In the genomic region with DNA sequence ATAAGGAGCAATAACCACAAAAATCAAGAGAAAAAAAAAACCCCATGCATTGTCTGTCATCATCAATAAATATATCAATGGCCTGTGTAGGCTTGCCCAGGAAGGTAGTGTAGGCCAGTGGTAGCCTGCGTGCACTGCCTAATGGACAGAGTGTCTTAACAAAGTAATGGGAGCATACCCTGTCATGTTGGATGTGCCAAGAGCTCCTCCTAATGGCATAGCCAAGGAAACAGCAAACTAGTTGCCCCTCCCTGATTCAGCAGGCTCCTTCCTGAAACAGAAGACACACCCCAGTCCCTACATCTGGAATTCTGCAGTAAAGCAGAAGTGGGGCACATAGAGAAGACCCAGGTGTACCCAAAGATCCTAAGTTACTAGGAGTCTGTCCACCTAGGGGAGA, we compare ENCODE assay signal across 9 mouse cellular contexts.
DNase-seq lines count a peak whose midpoint lies in the region; ATAC-seq and TF ChIP-seq lines count a peak whose summit lies in the region.
"Had no signal": no experiment of that assay in that cellular context is flagged by ENCODE, and none has a peak within 500 bp of the region (broad histone marks: within the 10 kb centered on the region; RNA-seq: fewer than 3 reads in every experiment).

No protein-coding gene starts in this region.

- no peak overlapping the region for H3K4me3 ChIP-seq in hindbrain, postnatal 0 days (ENCODE audit: low read length)
- H3K4me3 ChIP-seq in hindbrain, embryonic 11.5 days (ENCODE audit: low read depth, low read length), result no peak overlapping the region
- no peak overlapping the region for H3K4me3 ChIP-seq in lung, postnatal 0 days (ENCODE audit: low read depth, low read length)
- H3K4me3 ChIP-seq: forebrain, embryonic 10.5 days had no signal

- no peak for DNase-seq in hindbrain, postnatal 0 days (ENCODE audit: low spot score)
- no peak for DNase-seq in hindbrain, embryonic 11.5 days (ENCODE audit: low spot score)
- DNase-seq in lung, postnatal 0 days (ENCODE audit: low spot score), result peak; percentile 40
- DNase-seq in lung, adult 18-20 months, result no peak
- peak; percentile 34 for DNase-seq in embryo, embryonic 10 days (ENCODE audit: low spot score)
- no peak for DNase-seq in cerebellum, adult 8-10 months
- DNase-seq in spleen, adult 18-20 months, result no peak
- DNase-seq: thymus, postnatal 14 days had no signal

- H3K36me3 ChIP-seq in hindbrain, postnatal 0 days (ENCODE audit: insufficient read depth, low read length), result no peaks in the 10 kb centered on the region
- H3K36me3 ChIP-seq in hindbrain, embryonic 11.5 days (ENCODE audit: control insufficient read depth, insufficient read depth, low read length), result no peaks in the 10 kb centered on the region
- no peaks in the 10 kb centered on the region for H3K36me3 ChIP-seq in lung, postnatal 0 days (ENCODE audit: insufficient read depth, low read length)
- H3K36me3 ChIP-seq: forebrain, embryonic 10.5 days had no signal

- H3K27me3 ChIP-seq in hindbrain, postnatal 0 days (ENCODE audit: insufficient read depth, low read length), result no peaks in the 10 kb centered on the region
- H3K27me3 ChIP-seq in hindbrain, embryonic 11.5 days (ENCODE audit: control insufficient read depth, insufficient read depth, low read length), result no peaks in the 10 kb centered on the region
- no peaks in the 10 kb centered on the region for H3K27me3 ChIP-seq in lung, postnatal 0 days (replicated peaks; ENCODE audit: insufficient read depth, low read length)

- ATAC-seq in hindbrain, postnatal 0 days, result no peak
- no peak for ATAC-seq in hindbrain, embryonic 11.5 days (ENCODE audit: low FRiP score)
- ATAC-seq in lung, postnatal 0 days, result no peak

- TF ChIP-seq EP300 in lung, postnatal 0 days (IDR thresholded peaks at IDR 0.05), result no peak

- H3K9me3 ChIP-seq in hindbrain, postnatal 0 days (ENCODE audit: low read length), result no peaks in the 10 kb centered on the region
- no peaks in the 10 kb centered on the region for H3K9me3 ChIP-seq in hindbrain, embryonic 11.5 days (ENCODE audit: control insufficient read depth, low read length)
- no peaks in the 10 kb centered on the region for H3K9me3 ChIP-seq in lung, postnatal 0 days (ENCODE audit: low read length)
- H3K9me3 ChIP-seq: forebrain, embryonic 10.5 days had no signal

- 66% methylated on average over 1 of the region's 1 CpGs for WGBS in hindbrain, postnatal 0 days
- WGBS in hindbrain, embryonic 11.5 days, result 65% methylated on average over 1 of the region's 1 CpGs
- WGBS in lung, postnatal 0 days, result 66% methylated on average over 1 of the region's 1 CpGs

- no peak overlapping the region for H3K27ac ChIP-seq in hindbrain, postnatal 0 days
- H3K27ac ChIP-seq in hindbrain, embryonic 11.5 days (ENCODE audit: low read depth, low read length), result no peak overlapping the region
- H3K27ac ChIP-seq in lung, postnatal 0 days (ENCODE audit: low read length), result no peak overlapping the region
- H3K27ac ChIP-seq: forebrain, embryonic 10.5 days had no signal

- no peaks in the 10 kb centered on the region for H3K4me1 ChIP-seq in hindbrain, postnatal 0 days (ENCODE audit: insufficient read depth, low read length)
- no peaks in the 10 kb centered on the region for H3K4me1 ChIP-seq in hindbrain, embryonic 11.5 days (replicated peaks; ENCODE audit: control insufficient read depth, insufficient read depth, low read length)
- no peaks in the 10 kb centered on the region for H3K4me1 ChIP-seq in lung, postnatal 0 days (ENCODE audit: insufficient read depth, low read depth, low read length)
- H3K4me1 ChIP-seq: forebrain, embryonic 10.5 days had no signal

- no peak overlapping the region for H3K9ac ChIP-seq in hindbrain, postnatal 0 days (replicated peaks; ENCODE audit: low read length)
- H3K9ac ChIP-seq in hindbrain, embryonic 11.5 days (ENCODE audit: low read depth, low read length), result no peak overlapping the region
- H3K9ac ChIP-seq in lung, postnatal 0 days (replicated peaks; ENCODE audit: low read depth), result no peak overlapping the region

- peak; percentile 41 for TF ChIP-seq CTCF in hindbrain, postnatal 0 days (IDR thresholded peaks at IDR 0.05; ENCODE audit: low read depth)
- TF ChIP-seq CTCF in lung, postnatal 0 days (IDR thresholded peaks at IDR 0.05), result peak; percentile 64

- no peak overlapping the region for H3K4me2 ChIP-seq in hindbrain, postnatal 0 days (ENCODE audit: low read depth, low read length)
- H3K4me2 ChIP-seq in hindbrain, embryonic 11.5 days (replicated peaks; ENCODE audit: low read depth, low read length), result no peak overlapping the region
- H3K4me2 ChIP-seq in lung, postnatal 0 days (replicated peaks; ENCODE audit: low read depth, low read length), result no peak overlapping the region

Comparison
In these comparisons a context has a peak if more than half of its experiments do, and no peak if none do; other contexts are left out.
1. DNase-seq: peak in lung, postnatal 0 days (single experiment) and embryo, embryonic 10 days (single experiment); none in hindbrain, postnatal 0 days (single experiment), hindbrain, embryonic 11.5 days (single experiment), lung, adult 18-20 months (0 of 2), cerebellum, adult 8-10 months (single experiment) and spleen, adult 18-20 months (0 of 2).